Mouse (Mus musculus) 3T3-L1 (cell line): Measurements from ENCODE around the gene Itgb4.
A peak's percentile ranks its signal among the peaks of the same experiment; 100 is the strongest.

Source experiments
- DNase-seq: peaks from one replicate; pipeline ENCODE4 v3.0.0-alpha.2; 2015; ENCODE audit warnings: low read depth, low spot score

Gene Itgb4

DNA sequence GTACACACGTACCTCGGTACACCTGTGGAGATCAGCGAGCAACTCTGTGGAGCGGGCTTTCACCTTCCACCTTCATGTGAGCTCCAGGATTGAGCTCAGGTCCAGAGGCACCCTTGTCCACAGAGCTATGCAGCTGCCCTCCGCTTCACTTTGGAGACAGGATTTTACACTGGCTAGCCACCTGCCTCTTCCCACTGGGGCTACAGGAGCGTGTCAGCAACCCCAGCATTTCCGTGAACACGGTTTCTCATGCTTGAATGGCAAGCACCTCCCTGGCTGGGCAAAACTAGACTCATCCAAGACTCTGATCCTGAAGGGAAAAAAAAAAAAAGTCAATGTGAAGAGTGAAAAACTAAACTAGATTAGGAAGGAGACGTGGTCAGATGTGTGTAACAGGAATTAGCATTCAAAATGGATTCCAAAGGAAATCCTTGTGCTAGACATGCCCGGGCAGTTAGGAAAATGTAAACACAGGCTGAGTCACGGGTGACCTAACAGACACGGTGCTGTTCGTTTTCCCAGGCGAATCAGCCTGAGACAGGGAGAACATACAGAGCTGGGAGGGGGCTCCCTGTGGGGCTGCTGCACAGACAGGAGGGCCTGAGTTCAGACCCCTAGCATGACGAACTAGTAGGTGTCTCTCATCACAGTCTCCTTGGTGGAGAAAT is 4.4 kb upstream of the Itgb4 start:
- DNase-seq = peak; percentile 78

GRCm38 (mm10) chr11:115971016-115971415 is 3.5 kb upstream of the Itgb4 start:
- DNase-seq = peak; percentile 64

GRCm38 (mm10) chr11:115975083-115975420 is 543 bp downstream of the Itgb4 start:
- no peak for DNase-seq

DNA sequence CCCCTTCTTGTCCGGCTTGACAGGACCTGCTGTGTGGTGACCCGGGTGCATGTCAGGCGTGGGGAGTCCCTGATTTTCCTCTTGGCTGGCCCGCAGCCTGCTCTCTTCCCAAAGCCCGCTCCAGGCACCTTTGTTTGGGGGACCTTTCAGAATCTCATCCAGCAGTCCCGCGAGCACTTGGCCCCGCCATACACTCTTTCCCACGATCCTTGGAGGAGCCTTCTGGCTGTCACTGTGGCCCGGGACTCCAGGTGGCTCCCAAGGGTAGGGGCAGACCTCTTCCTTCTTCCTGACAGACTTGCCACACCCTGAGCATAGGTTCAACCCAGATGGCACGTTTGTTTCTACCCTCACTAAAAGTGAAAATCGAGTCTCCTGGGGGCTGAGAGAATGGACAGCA is 1.0 kb downstream of the Itgb4 start:
- no peak for DNase-seq

DNA sequence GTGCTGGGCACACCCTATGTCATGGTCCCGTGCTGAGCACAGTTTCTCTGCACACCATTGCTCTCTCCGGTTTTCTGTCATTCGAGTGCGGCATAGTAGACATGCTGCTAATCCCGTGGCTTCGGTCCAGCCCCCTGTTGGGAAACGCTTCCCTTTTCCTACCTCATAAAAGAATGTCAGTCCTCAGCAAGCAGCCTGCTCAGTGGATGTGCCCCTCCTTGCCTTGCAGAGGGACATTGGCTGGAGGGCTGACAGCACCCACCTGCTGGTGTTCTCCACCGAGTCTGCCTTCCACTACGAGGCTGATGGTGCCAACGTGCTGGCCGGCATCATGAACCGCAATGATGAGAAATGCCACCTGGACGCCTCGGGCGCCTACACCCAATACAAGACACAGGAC is 8.0 kb downstream of the Itgb4 start:
- DNase-seq = no peak

GRCm38 (mm10) chr11:115983291-115983690 is 8.8 kb downstream of the Itgb4 start:
- DNase-seq = no peak

DNA sequence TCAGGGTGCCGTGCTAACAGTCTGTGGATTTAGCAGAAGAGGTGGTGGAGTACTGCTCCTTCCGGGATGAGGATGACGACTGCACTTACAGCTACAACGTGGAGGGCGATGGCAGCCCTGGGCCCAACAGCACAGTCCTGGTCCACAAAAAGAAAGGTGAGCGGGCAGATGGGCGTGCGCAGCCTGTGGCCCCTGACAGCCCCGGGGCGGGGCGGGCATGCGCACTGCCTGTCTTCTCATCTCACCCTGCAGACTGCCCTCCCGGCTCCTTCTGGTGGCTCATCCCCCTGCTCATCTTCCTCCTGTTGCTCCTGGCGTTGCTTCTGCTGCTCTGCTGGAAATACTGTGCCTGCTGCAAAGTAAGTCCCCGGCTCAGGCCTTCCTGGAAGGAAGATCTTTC is 15.2 kb downstream of the Itgb4 start:
- no peak for DNase-seq

DNA sequence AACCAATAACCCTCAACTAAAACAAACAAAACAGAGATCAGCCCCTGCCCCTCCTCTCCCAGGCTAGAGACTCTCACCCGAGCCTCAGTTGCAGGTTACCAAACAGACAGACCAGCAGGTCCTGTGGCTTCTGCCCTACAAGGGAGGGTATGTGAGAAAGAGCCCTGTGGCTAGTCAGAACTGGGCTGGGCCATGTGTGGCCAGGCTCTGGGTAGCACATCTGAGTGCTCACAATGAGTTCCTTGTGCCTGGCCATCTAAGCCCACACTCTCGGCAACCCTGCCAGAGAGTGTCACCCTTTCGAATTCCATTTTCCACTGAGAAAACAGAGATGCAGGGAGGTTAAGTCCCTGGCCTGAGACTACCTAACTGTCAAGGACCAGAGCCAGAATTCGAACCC is 17.6 kb downstream of the Itgb4 start:
- DNase-seq = no peak

DNA sequence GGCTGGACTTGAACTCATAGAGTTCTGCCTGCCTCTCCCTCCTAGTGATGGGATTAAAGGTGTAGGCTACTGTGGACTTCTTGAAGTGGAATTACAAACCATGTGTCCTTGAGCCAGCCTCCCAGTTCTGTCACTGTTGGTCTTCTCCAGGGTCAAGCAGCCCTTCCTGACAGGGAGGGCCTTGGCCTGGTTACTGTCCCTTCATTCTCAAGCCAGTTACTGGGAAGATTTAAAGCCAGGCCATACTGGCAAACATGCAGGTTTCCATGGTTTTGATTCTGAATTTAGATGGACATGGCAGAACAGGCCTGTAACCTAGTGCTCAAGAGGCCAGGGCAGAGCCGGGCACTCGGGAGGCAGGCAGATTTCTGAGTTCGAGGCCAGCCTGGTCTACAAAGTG is 20.7 kb downstream of the Itgb4 start:
- no peak for DNase-seq

- peak; percentile 45 for DNase-seq
These were observed 22.5 kb downstream of the Itgb4 start for GRCm38 (mm10) chr11:115997047-115997446.

DNA sequence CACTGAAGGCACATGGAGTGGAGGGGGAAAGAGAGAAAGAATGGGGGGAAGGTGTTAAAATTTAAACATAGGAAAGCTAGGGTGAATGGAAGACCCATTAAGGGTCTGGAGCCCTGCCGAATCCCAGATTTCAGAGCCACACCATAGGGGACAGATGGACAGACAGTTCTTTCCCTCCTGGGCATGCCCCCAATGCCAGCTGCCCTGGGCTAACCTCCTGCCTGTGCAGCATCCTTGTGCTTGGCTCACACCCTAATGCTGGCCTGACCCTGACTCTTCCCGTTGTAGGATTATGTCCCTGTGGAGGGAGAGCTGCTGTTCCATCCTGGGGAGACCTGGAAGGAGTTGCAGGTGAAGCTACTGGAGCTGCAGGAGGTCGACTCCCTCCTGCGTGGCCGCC is 23.2 kb downstream of the Itgb4 start:
- no peak for DNase-seq

DNA sequence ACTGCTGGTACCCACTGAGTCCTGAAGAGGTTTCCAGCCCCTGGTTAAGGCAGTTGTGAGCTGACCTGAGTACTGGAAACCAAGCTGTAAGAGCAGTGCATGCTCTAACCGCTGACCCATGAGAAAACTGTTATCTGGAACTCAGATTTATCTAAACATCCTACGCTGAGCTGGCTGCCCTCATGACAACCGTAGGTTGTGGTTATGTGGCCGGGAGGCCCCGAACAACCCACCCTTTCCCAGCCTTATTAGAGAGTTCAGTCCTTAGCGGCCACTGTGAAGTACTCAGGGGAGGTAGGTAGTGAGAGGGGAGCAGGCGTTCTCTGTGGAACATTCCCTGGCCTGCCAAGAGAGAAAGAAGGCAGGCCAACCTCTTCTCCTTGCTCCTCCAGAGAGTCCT is 24.5 kb downstream of the Itgb4 start:
- no peak for DNase-seq

- peak; percentile 49 for DNase-seq
These were observed 25.1 kb downstream of the Itgb4 start for GRCm38 (mm10) chr11:115999538-116000143.

DNA sequence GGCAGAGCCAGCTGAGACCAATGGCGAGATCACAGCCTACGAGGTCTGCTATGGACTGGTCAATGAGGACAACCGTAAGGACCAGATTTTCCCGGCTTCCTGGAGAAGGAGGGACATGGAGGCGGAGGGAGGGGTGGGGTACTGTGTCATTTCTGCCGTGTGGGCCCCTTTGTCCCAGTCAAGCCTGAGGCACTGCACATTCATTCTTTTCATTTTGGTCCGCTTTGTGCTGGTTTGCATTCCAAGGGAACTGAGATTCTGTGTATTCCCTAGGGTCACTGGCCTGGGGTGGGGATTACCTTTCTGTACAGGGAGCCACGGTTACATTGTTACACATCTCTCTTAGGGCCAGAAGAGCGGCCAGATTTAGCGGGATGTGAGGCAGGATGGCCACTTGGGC is 26.1 kb downstream of the Itgb4 start:
- DNase-seq = peak; percentile 54

DNA sequence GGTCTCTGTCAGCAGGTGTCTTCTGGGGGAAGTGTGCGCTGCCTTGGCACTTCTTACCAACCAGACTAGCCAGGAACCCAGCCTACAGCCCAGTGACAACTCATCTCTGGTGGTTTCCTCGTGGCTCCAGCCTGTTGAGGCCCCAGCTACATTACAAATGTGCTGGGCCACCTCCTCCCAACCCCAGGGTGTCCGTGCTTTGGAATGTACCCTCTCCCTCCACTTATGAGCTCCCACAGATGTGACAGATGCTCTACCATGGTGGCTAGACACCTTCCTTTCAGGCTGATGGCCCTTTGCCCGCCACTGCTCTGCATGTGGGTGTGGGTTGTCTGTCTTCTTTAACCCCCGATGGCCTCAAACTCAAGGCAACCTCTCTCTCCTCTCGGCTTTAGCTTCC is 27.2 kb downstream of the Itgb4 start:
- no peak for DNase-seq

- no peak for DNase-seq
These were observed 28.4 kb downstream of the Itgb4 start for GRCm38 (mm10) chr11:116002894-116003293.

DNA sequence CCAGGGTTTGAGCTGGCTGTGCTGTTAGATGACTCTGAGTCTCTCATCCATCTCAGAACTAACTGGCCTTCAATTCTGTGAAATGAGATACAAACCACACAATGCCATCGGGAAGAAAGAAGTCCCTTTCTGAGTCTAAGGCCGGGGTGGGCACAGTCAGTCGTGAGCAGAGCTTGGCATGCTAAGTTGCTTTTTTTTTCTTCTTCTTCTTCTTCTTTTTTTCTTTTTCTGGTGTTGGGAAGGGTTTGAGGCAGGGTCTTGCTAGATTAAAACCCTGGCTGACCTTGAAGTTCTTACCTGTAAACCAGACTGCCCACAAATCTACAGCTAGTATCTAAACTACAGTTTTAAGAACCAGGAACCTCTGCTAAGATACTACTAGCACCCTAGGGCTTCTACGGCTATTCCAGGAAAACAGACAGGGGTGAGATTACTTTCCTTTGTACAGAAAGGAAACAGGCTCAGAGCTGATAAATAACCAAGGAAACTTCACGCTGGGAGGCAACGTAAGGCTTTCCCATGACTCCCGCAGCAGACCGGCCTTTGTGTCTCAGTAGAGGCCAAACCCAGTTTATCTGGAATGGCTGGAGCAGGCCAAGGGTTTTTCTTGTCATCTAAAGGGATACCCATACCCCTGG is 29.8 kb downstream of the Itgb4 start:
- DNase-seq = no peak

DNA sequence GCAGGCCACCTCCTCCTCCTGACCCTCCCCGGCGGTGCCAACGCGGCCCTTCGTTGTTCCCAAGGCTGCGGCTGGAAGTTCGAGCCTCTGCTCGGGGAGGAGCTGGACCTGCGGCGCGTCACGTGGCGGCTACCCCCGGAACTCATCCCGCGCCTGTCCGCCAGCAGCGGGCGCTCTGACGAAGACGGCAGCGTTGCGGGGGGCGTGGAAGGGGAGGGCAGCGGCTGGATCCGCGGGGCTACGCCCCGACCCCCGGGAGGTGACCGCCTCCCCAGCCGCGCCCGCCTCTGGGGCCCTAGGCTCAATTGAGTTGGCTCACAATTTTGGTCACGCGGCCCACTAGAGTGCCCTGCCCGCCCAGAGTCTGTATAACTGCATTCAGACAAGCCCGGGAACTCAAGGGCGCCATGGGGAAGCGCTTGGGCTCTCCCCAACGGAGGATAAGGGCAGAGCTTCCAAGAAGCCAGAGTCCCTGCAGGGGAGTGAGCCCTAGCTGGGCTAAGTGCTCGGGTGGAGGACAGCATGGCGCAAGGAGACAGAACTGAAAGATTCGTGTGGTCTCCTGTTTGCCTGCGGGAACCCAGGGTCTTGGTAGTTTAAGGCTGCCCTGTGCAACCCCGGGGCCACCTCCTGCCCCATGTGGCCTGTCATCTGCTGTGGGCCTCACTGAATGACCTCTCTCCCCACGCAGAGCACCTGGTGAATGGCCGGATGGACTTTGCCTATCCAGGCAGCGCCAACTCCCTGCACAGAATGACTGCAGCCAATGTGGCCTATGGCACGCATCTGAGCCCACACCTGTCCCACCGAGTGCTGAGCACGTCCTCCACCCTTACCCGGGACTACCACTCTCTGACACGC is 30.6 kb downstream of the Itgb4 start:
- DNase-seq = no peak

DNA sequence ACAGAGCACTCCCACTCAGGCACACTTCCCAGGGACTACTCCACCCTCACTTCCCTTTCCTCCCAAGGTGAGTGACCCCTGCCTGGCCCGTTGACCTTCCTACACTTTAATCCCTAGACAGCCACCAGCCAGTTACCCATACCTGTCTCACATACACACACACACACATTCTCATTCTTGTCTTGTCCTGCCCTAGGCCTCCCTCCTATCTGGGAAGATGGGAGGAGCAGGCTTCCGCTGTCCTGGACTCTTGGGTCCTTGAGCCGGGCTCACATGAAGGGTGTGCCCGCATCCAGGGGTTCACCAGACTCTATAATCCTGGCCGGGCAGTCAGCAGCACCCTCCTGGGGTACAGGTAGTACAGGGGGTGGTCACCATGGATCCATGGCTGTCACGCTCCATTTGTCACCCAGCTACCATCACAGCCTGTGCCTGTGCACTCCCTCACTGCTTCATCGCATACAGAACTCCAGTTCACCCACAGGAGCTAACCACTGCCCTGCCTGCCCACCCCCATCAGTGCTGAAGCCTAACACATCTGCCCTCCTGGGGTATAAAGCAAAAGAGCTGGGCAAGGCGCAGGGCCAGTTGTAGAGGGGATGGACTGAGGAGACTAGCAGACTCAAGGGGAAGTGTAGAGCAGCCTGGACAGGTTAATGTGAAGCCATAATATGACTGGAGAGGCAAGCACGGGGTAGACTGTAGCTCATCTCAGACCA is 31.4 kb downstream of the Itgb4 start:
- no peak for DNase-seq

- no peak for DNase-seq
These were observed 32.8 kb downstream of the Itgb4 start for GRCm38 (mm10) chr11:116007095-116007850.

- DNase-seq = no peak
These were observed 33.9 kb downstream of the Itgb4 start for GRCm38 (mm10) chr11:116008411-116008810.
